Mouse (Mus musculus): Measurements from ENCODE around the gene 4931423N10Rik. TPM values are rescaled to one million over a fixed set of nuclear protein-coding genes. Genes with fewer than 3 reads are reported as not detected.
"Not testable (repeated sequence)": the region's sequence is repeated elsewhere in the genome, so short reads cannot be mapped to it uniquely, and the experiment has no call there.

Gene 4931423N10Rik
- total RNA-seq (2021): under 1 TPM in 1 of 2 experiments, not detected in 1; 0.28 TPM
- long read RNA-seq: 0 reads

DNA sequence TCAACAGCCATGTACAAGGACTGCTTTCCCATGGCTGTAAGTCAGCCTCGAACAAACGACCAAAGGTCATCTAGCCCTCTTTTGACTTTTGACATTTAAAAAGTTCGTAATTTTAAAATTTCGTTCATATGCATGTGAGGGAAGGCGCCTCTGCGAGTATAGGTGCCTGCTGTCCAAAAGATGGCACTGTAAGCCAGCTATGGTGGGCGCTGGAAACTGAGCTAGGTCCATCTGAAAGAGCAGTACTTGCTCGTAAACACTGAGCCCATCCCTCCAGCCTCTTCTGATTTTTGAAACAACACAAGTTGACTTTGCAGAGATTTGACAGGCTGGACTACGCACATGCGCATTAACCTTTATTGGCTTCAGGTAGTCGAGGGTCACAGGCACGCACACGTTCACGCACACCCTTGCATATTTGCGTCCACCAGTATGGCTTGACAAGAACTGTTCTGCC is at the start of gene 4931423N10Rik:
Gene 4931423N10Rik, plus strand, starts transcription at position 407 of the 457 bp plus-strand sequence.
- no peak for DNase-seq (ENCODE audit: low spot score in 2 of 2)

DNA sequence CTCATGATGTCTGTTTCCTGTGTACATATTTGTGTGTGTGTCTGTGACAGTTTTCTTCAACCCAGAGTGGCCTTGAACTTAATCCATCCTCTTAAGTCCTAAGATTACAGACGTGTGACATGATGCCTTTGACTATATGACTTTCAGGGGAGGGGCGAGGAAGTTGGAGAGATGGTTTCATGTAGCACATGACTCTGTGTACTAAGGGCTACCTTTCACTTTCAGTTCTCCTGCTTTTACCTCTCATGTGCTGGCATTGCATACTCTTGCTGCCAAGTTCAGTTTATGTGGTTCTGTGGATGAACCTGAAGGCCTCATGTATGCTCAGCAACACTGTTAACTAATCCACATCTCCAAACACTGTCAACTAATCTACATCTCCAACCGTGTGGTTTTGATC is 35.0 kb upstream of the 4931423N10Rik start:
- no peak for DNase-seq (ENCODE audit: low spot score in 2 of 2)

DNA sequence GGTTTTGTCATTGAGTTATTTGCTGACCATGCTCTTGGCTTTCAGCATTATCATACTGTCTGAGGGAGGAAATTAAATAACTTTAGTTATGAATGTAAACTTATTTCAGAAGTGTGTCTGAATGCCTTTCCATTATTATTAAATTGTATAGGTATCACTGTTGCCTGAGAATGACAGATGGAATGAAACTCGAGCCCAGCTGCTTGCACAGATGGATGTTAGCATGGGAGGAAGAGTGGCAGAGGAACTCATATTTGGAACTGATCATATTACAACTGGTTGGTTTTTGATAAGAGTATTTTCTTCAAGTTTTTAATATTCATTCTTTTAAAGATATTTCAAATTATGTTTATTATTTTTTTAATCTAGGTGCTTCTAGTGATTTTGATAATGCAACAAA is 12.9 kb upstream of the 4931423N10Rik start:
- peak; percentile 56 to 78 for DNase-seq (ENCODE audit: low spot score in 2 of 2)

DNA sequence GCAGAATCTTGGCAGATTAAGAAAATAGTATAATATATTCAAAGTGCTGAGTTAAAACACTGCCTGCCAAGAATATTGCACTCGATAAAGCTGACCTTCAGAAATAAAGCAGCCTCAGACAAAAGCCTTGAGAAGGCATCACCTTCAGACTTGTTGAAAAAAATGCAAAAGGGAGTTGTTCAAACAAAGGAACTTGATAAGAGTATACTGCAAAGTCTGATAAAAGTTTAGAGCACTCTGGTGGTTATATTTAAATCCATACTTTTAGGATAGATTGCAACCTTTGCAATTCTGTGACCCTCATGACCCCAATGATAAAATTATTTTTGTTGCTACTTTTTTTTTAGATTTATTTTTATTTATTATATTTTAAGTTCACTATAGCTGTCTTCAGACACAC is 6.2 kb upstream of the 4931423N10Rik start:
- DNase-seq (ENCODE audit: low spot score in 2 of 2): no peak

DNA sequence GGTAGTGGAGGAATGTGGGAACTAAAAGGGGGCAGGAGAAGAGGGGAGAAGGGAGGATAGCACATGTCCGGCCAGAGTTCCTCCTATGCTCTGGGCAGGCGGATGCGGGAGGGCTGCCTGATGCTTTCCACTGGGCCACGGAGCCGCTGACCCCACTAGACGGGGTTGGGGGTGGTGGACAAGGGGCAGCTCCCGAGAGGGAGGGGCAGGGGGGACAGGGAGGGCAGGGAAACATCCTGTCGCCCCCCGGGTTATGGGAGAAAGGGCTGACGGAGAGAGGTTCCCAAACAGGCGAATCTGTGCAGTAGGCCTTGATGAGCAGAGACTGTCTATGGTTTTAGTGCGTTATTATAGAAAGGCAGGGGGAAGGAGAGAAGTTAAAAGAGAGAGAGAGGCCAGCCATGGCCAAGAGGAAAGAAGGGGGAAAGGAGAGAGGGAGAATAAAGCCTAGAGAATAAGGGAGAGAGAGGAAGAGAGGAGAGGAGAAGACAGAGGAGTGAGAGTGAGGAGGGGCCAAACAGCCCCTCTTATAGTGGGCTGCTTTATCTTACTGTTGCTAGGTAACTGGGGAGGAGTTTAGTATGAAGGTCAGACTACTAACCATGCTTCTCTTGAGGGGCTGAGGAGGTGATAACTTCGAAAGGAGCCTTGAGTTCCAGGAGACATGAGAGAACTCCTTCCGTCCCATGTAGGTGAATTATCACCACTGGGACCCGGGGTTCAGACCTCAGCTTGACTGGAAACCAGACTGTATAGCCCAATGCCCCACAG is 4.2 kb upstream of the 4931423N10Rik start:
- DNase-seq (ENCODE audit: low spot score in 2 of 2): no peak

DNA sequence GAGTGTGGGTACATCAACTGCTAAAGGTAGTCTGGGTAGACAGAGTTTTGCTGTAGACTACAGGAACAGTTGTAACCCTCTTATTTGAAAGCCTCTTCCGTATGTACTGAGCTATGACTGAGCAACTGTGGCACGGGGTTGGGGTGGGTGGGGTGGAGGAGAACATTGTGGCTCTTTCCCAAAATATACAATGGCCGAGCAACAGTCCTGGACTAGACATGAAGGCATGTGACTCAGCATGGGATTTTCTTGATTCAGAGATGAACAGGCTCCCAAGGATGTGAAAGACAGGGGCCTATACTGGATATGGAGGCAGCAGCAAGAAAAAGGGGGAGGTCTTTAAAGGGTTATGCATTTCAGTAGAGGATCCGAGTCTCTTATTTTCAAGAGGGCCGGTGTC is 6.4 kb downstream of the 4931423N10Rik start:
- DNase-seq (ENCODE audit: low spot score in 2 of 2): no peak

DNA sequence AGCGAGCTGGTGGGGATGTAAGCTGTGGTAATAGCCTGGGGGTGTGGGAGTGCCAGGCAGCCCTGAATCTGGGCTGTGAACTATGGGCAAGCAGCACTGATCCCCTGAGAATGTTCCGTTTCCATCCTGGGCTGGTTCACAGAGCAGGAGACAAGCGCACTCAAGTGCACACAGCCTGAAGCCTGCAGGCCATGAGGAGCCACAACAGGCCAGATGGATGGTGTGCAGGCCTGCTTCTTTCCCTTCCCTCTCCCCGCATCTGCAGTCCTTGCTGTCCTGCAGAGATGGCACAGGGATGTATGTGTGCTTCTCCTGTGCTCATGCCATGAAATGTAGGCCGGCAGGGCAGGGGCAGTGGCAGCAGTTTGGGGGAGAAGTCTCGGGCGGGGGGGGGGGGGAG is 17.9 kb downstream of the 4931423N10Rik start:
- DNase-seq (ENCODE audit: low spot score in 2 of 2): no peak

DNA sequence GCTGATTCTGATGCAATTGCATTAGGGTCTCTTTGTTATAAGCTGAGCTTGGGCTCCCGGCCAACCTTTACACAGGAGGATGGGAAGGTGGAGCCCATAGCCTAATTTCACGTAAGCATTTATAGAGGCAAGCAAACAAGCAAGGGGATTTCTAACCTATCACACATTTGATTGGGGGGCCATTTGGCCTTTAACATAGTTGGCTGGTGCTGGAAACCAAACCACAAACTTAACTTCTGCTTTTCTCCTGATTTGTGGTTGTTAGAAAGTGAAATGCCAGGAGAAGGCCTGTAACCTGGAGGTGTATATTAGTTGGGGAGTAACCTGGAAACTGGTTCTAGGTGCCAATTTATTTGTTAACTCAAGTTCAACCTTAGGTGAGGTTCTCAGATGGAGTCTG is 21.2 kb downstream of the 4931423N10Rik start:
- DNase-seq (ENCODE audit: low spot score in 2 of 2): no peak

DNA sequence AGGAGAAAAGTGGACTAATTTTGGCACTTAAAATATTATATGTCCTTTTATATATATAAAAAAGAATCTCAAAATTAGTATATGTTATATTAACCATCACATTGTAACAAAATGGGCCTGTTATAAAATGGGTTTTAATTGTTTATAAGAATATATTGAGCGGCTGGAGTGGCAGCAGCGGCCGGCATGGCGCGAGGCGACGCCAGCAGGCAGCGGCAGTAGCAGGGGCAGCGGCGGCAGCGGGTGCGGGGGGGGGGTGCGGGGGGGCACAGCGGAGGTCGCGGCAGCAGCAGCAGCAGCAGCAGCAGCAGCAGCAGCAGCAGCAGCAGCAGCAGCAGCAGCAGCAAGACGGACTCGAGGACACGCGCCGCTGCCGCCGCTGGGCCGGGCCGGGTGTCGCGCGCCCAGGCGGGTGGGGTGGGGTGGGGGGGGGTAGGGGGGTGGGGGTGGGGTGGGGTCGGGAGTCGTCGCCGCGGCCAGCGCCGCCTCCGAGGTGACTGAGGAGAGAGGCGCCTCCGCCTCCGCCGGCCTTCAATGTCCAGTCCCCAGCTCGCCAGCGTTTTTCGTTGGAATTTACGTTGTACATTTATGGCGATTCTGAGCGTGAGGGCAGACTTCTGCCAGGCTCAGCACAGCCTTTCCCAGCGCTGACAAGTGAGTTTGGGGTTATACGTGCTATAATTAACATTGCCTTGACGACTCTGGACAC is 26.9 kb downstream of the 4931423N10Rik start:
- no peak for DNase-seq (ENCODE audit: low spot score in 2 of 2)

DNA sequence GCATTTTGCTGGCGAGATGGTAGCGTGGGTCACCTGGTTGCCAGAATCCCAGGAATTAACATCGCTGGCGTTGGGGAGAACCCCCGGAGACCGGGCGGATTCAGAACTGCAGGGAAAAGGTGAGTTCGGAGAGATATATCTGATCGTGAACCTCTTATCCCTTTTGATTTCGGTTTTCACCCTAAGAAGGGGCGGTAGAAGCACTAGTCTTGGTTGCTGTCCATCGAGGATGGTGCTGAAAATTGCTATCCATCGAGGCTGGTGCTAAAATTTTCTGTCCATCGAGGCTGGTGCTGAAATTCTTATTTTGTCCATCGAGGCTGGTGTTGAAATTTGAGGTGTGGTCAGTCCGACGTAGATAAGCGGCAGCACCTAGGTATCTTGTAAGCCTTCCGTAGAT is 83.7 kb downstream of the 4931423N10Rik start:
- DNase-seq (ENCODE audit: low spot score in 2 of 2): not testable (repeated sequence)

DNA sequence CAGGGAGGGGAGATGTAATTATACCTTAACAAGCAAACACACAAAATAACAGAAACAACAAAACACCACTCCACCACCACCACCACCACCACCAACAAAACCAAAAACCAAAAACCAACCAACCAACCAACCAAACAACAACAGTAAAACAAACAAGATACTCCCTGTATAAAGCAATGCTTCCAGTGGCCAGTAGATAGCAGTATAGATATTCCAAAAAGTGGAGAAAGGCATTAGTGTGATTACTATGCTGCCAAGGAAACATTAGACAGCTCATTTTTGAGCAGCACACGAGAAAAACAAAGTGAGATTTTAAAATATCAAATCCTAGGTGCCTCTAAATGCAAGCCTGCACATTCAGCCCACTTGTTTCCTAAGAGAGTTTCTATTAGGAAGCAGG is 107.6 kb downstream of the 4931423N10Rik start:
- peak in 1 of 2 experiments; percentile 11 for DNase-seq (ENCODE audit: low spot score in 2 of 2)

Other genes with a start within 250 kb of the 4931423N10Rik start
- gene Abi1, start 167.2 kb upstream of the 4931423N10Rik start, total RNA-seq (2021): 100 to 1,000 TPM; 213 to 220 TPM
- 10 to 100 TPM; 76.0 to 84.7 TPM for gene Acbd5, start 139.3 kb upstream of the 4931423N10Rik start, total RNA-seq (2021)
- under 1 TPM; 0.52 to 0.79 TPM for gene Mastl, start 51.5 kb upstream of the 4931423N10Rik start, total RNA-seq (2021)
- 10 to 100 TPM; 88.7 to 90.4 TPM for gene Yme1l1, start 51.1 kb upstream of the 4931423N10Rik start, total RNA-seq (2021)
- 1 to 10 TPM; 1.5 to 1.8 TPM for gene Nxph2, start 113.8 kb downstream of the 4931423N10Rik start, total RNA-seq (2021)

All from layer of hippocampus, adult 18-20 months (tissue).